Mouse (Mus musculus) mesoderm, embryonic 11.5 days (tissue): ENCODE measurements around the gene Tmed2.
"Not testable (repeated sequence)": the region's sequence is repeated elsewhere in the genome, so short reads cannot be mapped to it uniquely, and the experiment has no call there.

Source experiments
- DNase-seq: peaks from one replicate; pipeline ENCODE4 v3.0.0-alpha.2; 2012; ENCODE audit warnings: low read depth, low spot score

Tmed2 gene

DNA sequence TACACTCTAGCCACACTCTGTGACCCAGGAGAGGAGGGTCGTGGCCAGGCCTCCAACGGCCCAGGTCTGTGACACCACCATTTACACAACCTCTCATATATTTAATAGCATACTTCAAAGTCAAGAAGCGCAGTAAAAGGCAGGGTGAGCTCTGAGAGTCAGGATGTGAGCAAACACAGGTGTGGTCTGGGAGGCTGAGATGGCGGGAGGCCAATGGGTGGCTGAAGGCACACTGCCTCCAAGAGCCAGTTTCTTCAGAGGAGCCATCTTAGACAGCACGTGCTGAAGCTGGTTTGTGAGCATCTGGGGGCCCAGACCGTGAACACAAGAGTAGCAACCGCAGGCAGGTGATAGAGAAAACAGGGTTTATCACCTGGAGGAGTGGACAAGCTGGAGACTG, 35.0 kb downstream of the Tmed2 start:
- DNase-seq: no peak

DNA sequence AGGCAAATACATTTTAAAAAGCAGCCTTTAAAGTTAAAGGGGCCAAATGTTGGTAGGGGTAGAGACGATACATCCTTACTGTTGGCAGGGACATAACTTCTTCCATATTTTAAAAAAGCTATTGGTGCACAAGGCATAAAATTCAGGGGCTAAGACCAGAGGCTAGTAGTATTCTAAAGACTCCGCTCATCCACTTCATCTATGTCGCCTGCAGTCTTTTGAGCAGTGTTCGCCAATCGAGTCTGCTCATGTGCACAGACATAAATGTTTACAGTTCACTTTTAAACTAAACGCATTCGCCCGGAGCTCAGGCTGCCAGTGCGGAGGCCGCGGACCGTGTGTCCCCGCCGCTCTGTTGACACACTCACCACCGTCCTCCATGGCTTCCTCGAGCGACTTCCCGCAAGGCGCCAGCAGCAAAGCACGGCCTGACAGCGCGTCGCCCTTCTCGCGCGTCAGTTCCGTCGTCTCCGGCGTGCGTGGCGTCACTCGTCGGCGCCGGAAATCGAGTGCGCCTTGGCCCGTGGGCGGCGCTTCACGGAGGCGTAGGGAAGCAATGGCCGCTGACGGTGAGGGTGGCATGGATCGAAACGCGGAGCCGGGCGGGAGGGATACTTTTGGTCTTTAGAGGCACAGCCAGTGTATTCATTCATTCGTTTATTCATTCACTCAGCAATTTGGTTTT, 38.3 kb downstream of the Tmed2 start, which contains the start of the genes Eif2b1 and Gtf2h3:
Gene Eif2b1 (minus strand): TSS at position 499 of the 685 bp plus-strand sequence.
Gene Gtf2h3 (plus strand): TSS at position 508 of the 685 bp plus-strand sequence.
- peak; percentile 96 for DNase-seq

DNA sequence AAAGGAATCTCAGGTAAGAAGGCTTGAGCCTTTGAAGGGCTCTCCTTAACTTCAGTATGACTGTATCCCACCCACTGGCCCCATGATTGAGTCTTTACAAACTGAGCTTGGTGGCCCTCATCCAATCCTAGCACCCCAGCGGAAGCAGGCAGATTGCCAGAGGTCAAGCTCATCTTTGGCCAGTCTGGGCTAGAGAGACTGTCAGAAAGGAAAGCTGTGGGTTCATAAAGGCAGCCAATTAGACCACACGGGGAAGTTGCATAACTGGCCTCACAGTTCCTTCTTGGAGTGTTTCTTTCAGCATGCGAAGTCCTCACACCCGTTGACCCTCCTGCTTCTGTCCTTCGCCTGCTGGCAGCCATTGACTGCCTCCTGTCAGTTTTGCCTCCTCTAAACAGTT, 42.0 kb downstream of the Tmed2 start:
- DNase-seq: no peak

DNA sequence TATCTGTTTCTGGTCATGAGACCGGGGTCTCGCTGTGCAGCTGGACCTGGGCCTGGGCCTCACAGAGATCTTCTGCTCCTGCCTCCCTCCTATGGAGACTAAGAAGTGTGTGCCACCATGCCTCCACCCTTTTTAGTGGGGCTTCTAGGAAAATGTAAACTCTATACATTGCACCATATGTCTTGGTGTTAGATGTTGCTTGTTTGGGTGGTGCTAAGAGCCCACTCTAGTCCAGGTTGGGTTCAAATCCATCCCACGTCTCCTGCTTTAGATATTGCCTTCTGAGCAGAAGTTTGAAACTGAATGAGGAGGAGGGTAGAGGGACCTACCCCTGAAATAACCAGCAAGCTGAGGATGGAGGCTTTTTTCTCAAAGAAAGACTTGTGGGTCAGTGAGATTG, 52.3 kb downstream of the Tmed2 start:
- no peak for DNase-seq

DNA sequence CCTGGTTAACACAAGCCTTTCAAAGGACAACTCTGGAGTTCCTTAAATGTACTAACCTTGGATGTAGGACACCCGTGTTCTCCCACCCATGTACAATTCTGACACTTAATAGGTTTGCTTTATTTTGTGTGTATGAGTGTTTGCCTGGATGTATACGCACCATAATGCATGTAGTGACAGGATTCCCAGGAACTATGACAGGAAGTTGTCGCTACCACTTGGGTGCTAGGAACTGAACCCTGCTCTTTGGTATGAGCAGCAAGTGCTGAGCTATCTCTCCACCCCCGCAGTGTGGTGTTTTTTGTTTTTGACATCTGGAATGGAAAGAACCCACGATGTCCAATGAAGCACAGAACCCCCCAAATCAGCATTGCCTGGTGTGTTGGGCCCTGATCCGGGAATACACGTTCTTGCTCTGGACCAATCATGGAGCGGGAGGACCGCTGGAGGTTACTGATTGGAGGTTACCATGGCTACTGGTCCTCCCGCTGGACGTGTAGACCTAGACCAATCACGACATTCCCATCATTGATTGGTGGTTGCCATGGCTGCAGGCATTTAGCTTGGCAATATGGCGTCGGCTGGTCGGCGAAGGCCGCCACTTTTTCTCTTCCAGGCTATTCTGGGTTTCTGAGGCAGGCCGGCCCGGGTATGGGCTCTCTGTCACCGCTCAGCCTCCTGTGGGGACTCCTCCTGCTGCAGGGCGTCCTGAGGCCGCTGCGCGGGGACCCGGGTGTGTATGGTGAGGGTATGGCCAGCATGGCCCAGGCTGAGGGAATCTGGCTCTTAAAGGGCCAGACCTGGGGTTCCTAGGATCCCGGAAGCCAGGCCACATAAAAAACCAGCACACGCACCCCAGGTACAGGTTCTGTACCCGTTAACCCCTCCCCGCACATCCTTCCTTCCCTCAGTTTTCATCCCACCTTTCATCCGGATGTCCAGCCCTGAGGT, 58.0 kb downstream of the Tmed2 start:
- DNase-seq: peak; percentile 97

DNA sequence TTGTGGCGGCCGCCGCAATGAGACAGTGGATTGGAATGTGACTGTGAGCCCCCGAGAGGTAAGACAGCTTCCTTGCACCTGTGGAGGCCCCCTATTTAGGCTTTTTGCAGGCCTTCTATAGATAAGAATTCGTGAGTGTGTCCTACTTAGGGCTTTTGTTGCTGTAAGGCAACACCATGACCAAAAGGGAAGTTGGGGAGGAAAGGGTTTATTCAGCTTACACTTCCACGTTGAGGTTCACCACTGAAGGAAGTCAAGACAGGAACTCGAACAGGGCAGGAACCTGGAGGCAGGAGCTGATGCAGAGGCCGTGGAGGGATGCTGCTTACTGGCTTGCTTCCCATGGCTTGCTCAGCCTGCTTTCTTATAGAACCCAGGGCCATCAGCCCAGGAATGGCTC, 59.2 kb downstream of the Tmed2 start:
- not testable (repeated sequence) for DNase-seq
